Mouse (Mus musculus) intestine, embryonic 14.5 days (tissue): ENCODE measurements at regions not wholly inside any gene's neighbourhood (a gene's known extent, or its start where the extent isn't known, plus 50 kb on each side); places are given as distances from the start of the nearest gene placed in this dataset.
"Not testable (repeated sequence)": the region's sequence is repeated elsewhere in the genome, so short reads cannot be mapped to it uniquely, and the experiment has no call there.

Experiments used
- ATAC-seq: fragments of 200-750 bp; cut with Nextera tagmentation; replicated peaks from 2 replicates; pipeline ENCODE4 v1.8.0; 2017; ENCODE audit warnings: low read depth, moderate number of reproducible peaks, moderate TSS enrichment, moderate library complexity; ENCODE audit not compliant: low FRiP score, low TSS enrichment
- DNase-seq: peaks from one replicate; pipeline ENCODE4 v3.0.0-alpha.2; 2018; ENCODE audit warnings: low spot score
- H3K27ac ChIP-seq: fragments of 300-500 bp; sonication (generic); 2 replicates; pipeline ENCODE4 v1.5.1; 2014; ENCODE audit warnings: low read depth, mild to moderate bottlenecking, control low read depth
- H3K27me3 ChIP-seq: fragments of 300-500 bp; sonication (generic); replicated peaks from 2 replicates; pipeline ENCODE4 v1.6.1; 2014; ENCODE audit warnings: low read length, control low read depth; ENCODE audit not compliant: control insufficient read depth, insufficient read depth
- H3K36me3 ChIP-seq: fragments of 300-500 bp; sonication (generic); 2 replicates; pipeline ENCODE4 v1.6.1; 2014; ENCODE audit warnings: low read length, control low read depth; ENCODE audit not compliant: control insufficient read depth, insufficient read depth
- H3K4me1 ChIP-seq: fragments of 300-500 bp; sonication (generic); replicated peaks from 2 replicates; pipeline ENCODE4 v1.6.1; 2014; ENCODE audit warnings: low read length, control low read depth, mixed read lengths; ENCODE audit not compliant: control insufficient read depth, insufficient read depth
- H3K4me2 ChIP-seq: fragments of 300-500 bp; sonication (generic); 2 replicates; pipeline ENCODE4 v1.6.1; 2014; ENCODE audit warnings: low read length
- H3K4me3 ChIP-seq: fragments of 300-500 bp; sonication (generic); 2 replicates; pipeline ENCODE4 v1.5.1; 2014; ENCODE audit warnings: low read depth, low read length, control low read depth, mixed read lengths
- H3K9ac ChIP-seq: fragments of 300-500 bp; sonication (generic); 2 replicates; pipeline ENCODE4 v1.6.1; 2014; ENCODE audit warnings: mild to moderate bottlenecking, low read length
- H3K9me3 ChIP-seq: fragments of 300-500 bp; sonication (generic); 2 replicates; pipeline ENCODE4 v1.6.1; 2016; ENCODE audit warnings: low read length, control low read depth; ENCODE audit not compliant: control insufficient read depth
- WGBS: fragments of 180-500 bp; shearing (Covaris S2); extraction: QIAGEN DNeasy Blood & Tissue Kit; methylation state at CpG from one replicate; pipeline ENCODE4 v1.1.7; 2014; 5-methylcytosine and 5-hydroxymethylcytosine counted together

DNA sequence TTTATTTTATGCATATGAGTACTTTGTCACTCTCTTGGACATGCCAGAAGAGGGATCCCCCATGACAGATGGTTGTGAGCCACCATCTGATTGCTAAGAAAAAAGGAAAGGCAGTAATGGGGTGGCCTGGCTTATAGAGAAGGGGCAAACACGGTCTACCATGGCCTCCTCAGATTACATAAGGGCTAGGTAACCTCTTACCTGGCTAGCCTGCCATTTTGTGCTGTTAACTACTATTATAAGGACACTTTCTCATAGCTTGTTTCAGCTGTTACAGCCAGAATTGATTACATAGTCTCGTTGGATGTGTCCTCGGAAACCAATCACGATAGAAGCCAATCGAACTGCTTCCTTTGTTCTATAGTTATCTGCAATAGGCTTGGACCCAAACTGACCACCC lies 60.9 kb upstream of the Gm14496 start:
- ATAC-seq (no peak), DNase-seq (no peak)
- H3K4me1 ChIP-seq = no peaks in the 10 kb centered on the region
- H3K36me3 ChIP-seq = no peaks in the 10 kb centered on the region
- H3K27ac ChIP-seq = no peak overlapping the region
- H3K9ac ChIP-seq = no peak overlapping the region
- no peaks in the 10 kb centered on the region for H3K9me3 ChIP-seq
- WGBS = 81% methylated on average over 5 of the region's 5 CpGs
- no peaks in the 10 kb centered on the region for H3K27me3 ChIP-seq
- H3K4me2 ChIP-seq = no peak overlapping the region
- H3K4me3 ChIP-seq = no peak overlapping the region

DNA sequence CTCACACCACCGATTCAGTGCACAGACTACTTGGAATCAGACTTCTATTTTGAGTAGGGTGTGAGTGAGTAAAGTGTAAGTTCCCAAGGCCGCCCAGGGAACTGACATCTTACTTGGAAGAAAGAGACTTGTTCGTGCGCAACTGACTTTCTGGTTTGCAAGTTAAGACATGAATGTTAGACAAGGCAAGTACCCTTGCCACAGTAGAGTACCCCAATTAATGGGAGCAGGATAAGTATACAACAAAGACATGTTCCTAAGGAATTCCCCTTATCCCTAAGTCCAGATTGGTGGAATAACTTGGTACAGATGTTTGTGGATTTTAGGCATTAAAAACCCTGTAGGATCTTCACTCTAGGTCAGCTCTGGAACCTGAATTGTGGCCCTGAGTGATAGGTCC lies 60.4 kb upstream of the Gm14496 start:
- 94% methylated on average over 4 of the region's 4 CpGs for WGBS
- not testable (repeated sequence) for H3K9me3 ChIP-seq, H3K4me3 ChIP-seq, H3K4me1 ChIP-seq, DNase-seq, H3K9ac ChIP-seq, H3K36me3 ChIP-seq, H3K4me2 ChIP-seq, H3K27ac ChIP-seq, ATAC-seq, H3K27me3 ChIP-seq

DNA sequence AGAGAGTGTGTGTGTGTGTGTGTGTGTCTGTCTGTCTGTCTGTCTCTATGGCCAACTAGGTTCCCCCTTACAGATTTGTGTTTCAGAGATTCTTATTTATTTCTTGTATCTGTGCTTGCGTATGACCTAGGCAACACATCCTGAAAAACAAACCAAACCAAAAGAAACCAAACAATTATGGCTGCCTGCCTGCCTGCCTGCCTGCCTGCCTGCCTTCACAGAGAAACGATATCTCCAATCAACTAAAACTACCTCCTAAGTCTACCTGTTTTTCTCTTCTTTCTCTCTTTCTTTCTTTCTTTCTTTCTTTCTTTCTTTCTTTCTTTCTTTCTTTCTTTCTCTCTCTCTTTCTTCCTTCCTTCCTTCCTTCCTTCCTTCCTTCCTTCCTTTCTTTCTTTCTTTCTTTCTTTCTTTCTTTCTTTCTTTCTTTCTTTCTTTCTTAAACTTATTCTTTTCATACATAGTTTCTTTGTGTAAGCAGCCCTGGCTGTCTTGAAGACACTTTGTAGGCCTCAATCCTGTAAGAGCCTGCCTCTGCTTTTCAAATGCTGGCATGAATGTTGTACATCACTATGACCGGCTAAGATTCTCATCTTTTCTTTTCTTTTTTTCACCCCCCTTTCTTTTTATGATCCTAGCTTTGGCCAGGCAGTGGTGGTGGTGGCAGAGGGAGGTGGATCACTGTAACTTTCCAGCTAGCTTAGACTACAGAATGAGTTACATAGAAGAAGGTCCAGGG lies 59.7 kb upstream of the Gm14496 start:
- ATAC-seq (peak; percentile 65; the same call in 1 of the 2 replicates), DNase-seq (peak; percentile 80)
- H3K4me3 ChIP-seq, H3K9ac ChIP-seq, H3K27me3 ChIP-seq, H3K4me1 ChIP-seq, H3K27ac ChIP-seq, H3K9me3 ChIP-seq, H3K4me2 ChIP-seq, H3K36me3 ChIP-seq: not testable (repeated sequence)
- WGBS = 79% methylated on average over 3 of the region's 3 CpGs

DNA sequence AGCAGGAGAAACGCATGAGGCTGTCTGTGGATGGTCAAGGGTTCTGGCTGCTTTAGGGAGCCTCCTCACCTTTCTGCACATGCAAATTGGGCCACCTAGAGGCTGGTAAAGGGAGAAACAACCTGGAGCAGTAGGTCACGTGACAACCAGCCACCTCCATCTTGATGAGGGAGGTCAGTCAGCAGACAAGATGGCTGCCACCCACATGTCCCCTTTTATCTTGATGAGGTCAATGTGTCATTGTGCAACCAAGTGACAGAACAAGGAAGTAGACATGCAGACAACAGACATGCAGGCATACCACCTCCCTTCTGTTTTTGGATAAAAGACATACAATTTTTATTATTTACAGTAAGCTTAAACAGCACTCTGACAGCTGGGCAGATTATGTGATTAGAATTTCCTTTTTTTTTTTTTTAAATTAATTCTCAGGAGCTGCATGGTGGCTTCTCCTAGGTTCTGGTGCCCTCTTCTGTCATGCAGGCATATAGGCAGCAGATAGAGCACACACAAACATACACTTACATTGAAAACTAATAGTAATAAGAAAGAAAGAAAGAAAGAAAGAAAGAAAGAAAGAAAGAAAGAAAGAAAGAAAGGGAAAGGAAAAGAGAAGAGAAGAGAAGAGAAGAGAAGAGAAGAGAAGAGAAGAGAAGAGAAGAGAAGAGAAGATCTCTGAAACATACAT lies 58.9 kb upstream of the Gm14496 start:
- Histone ChIP-seq H3K27me3 (no peaks in the 10 kb centered on the region), H3K36me3 (no peaks in the 10 kb centered on the region), H3K4me3 (no peak overlapping the region), H3K9ac (no peak overlapping the region), H3K9me3 (no peaks in the 10 kb centered on the region), H3K4me2 (no peak overlapping the region), H3K27ac (no peak overlapping the region), H3K4me1 (no peaks in the 10 kb centered on the region)
- ATAC-seq (no peak), DNase-seq (no peak)
- 89% methylated on average over 2 of the region's 2 CpGs for WGBS
